Mouse (Mus musculus): ENCODE measurements around the gene Rnf121.

DNA sequence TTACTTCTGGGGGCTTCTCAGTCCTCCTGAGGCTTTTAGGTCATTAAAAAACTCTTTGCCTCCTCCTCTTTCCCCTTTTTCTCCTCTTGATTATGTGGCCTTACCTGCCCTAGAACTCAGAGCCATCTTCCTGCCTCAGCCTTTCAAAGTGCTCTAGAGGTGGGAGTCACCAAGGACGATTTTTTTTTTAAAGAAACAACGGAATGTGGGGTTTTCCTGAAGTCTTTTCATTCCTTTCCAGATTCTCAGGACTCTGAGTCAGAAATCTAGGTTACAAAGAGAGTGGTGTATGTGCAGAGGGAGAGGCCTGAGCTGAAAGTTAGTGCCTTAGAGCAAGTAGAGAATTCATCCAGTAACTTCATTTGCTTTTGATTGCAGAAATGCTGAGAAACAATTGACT is 93.5 kb downstream of the Rnf121 start:
- peak; percentile 15; the same call in 1 of the 2 replicates for TF ChIP-seq POLR2A (IDR thresholded peaks at IDR 0.05; ENCODE audit: low read depth, low read length)
- no peak for TF ChIP-seq CTCF (IDR thresholded peaks at IDR 0.05; ENCODE audit: borderline replicate concordance, insufficient read depth, low read length)
